Mouse (Mus musculus) activated CD4-positive, CD25-positive, alpha-beta regulatory T cell, adult 4 months (primary cell): ENCODE data around the gene Ehd4. TPM values are rescaled to one million over a fixed set of nuclear protein-coding genes. Genes with fewer than 3 reads are reported as not detected.

Experiments
- polyA plus RNA-seq, 2 experiments: library from polyadenylated mRNA; unstranded; fragments of 100-300 nt; shearing (Covaris generic); gene quantifications; one replicate each; pipeline ENCODE4 v1.2.1; 2017

The Ehd4 gene
- polyA plus RNA-seq, 2 experiments from 2014 or later, result 7.2 to 9.1 TPM

Other genes with a start within 250 kb of the Ehd4 start
- gene Mapkbp1, start 181.9 kb downstream of the Ehd4 start, polyA plus RNA-seq, result 1 to 10 TPM; 1.2 to 1.5 TPM
- gene Jmjd7, start 127.1 kb downstream of the Ehd4 start, polyA plus RNA-seq, result 10 to 100 TPM; 19.2 to 24.2 TPM
- gene Gm28042, start 127.1 kb downstream of the Ehd4 start, polyA plus RNA-seq, result 1 to 10 TPM in 1 of 2 experiments, under 1 TPM in 1; 0.93 to 2.2 TPM
- 1 to 10 TPM; 1.7 to 2.3 TPM for gene Pla2g4b, start 121.2 kb downstream of the Ehd4 start, polyA plus RNA-seq
- under 1 TPM in 1 of 2 experiments, not detected in 1; 0.07 TPM for gene Pla2g4e, start 90.7 kb upstream of the Ehd4 start, polyA plus RNA-seq
- gene Pla2g4d, start 134.6 kb upstream of the Ehd4 start, polyA plus RNA-seq, result not detected
- gene Pla2g4f, start 159.6 kb upstream of the Ehd4 start, polyA plus RNA-seq, result 1 to 10 TPM; 1.7 to 2.9 TPM
- 10 to 100 TPM; 17.8 to 20.9 TPM for gene Vps39, start 198.5 kb upstream of the Ehd4 start, polyA plus RNA-seq
- gene Ganc, start 249.3 kb upstream of the Ehd4 start, polyA plus RNA-seq, result 10 to 100 TPM; 17.6 to 21.6 TPM
- 10 to 100 TPM; 17.9 to 28.6 TPM for gene Tmem87a, start 249.5 kb upstream of the Ehd4 start, polyA plus RNA-seq